Mouse (Mus musculus): Measurements from ENCODE around the gene Hacd2. TPM values are rescaled to one million over a fixed set of nuclear protein-coding genes. Genes with fewer than 3 reads are reported as not detected.
A peak's percentile ranks its signal among the peaks of the same experiment; 100 is the strongest.

The Hacd2 gene
- 38.2 and 42.7 TPM in 2 replicates for polyA plus RNA-seq (2012; rRNA removed)

DNA sequence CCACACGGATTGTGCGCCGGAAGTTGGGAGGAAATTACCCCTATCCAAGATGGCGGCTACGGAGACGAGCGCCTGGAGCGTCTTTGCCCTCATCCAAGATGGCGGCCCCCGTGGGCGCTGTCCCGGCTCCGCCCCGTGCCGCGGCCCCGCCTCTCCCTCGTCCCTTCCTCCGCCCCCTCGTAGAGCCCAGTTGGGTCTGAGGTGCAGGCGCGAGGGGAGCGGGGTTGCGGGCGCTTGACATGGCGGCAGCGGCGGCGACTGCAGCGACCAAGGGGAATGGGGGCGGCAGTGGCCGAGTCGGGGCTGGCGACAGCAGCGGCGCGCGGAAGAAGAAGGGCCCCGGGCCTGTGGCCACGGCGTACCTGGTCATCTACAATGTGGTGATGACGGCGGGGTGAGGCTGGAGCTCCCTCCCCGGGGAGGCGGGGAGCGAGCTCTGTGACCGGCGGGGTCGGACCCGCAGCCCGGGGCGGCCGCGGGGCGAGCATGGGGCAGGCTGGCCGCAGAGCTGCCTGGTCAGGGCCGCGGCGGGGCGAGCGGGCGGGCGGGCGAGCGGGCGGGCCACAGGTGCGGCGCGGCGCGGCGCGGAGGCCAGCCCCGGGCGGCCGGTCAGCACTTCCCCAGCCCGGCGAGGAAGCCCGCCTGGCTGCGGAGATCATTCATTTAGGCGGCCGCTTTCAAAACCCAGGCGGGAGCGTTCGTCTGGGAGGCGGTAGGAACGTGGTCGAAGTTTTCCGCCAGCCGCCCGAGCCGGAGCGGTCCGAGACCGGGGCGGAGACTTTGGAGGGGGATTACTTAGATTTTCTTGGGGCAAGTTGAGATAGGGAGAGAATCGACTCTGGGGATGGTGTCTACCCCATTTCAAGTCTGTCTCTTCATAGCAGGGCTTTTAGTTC is at the start of gene Hacd2:
TSS of gene Hacd2 (plus strand) at position 187 of the 896 bp plus-strand sequence.
- peak; percentile 76 for TF ChIP-seq POLR2A (IDR thresholded peaks at IDR 0.05; ENCODE audit: extremely low read depth, insufficient read depth, low read length)
- TF ChIP-seq CTCF (IDR thresholded peaks at IDR 0.05; ENCODE audit: extremely low read depth, insufficient read depth, low read length): no peak

GRCm38 (mm10) chr16:34972471-34972870 is 49.8 kb upstream of the Hacd2 start:
- no peak overlapping the region for H3K4me3 ChIP-seq (ENCODE audit: insufficient read depth, low read length)
- TF ChIP-seq POLR2A (IDR thresholded peaks at IDR 0.05; ENCODE audit: extremely low read depth, insufficient read depth, low read length) (no peak), CTCF (IDR thresholded peaks at IDR 0.05; ENCODE audit: extremely low read depth, insufficient read depth, low read length) (no peak)
- H3K27ac ChIP-seq (ENCODE audit: insufficient read depth, low read length): no peak overlapping the region
- no peaks in the 10 kb centered on the region for H3K4me1 ChIP-seq (ENCODE audit: control insufficient read depth, insufficient read depth, low read length)

More for the DNA sequence above, at the start of gene Hacd2:
- Histone ChIP-seq H3K4me3 (ENCODE audit: insufficient read depth, low read length) (peak within 1 kb of the TSS; percentile 75), H3K4me1 (ENCODE audit: control insufficient read depth, insufficient read depth, low read length) (no peaks in the 10 kb centered on the region), H3K27ac (ENCODE audit: insufficient read depth, low read length) (peak within 1 kb of the TSS; percentile 80; the same call in 1 of the 2 replicates)

- Histone ChIP-seq H3K4me1 (ENCODE audit: control insufficient read depth, insufficient read depth, low read length) (no peaks in the 10 kb centered on the region), H3K27ac (ENCODE audit: insufficient read depth, low read length) (no peak overlapping the region), H3K4me3 (ENCODE audit: insufficient read depth, low read length) (no peak overlapping the region)
- peak; percentile 38; the same call in 1 of the 2 replicates for TF ChIP-seq CTCF (IDR thresholded peaks at IDR 0.05; ENCODE audit: extremely low read depth, insufficient read depth, low read length)
- no peak for TF ChIP-seq POLR2A (IDR thresholded peaks at IDR 0.05; ENCODE audit: extremely low read depth, insufficient read depth, low read length)
These were observed 46.7 kb upstream of the Hacd2 start for GRCm38 (mm10) chr16:34975544-34975943.

- TF ChIP-seq POLR2A (IDR thresholded peaks at IDR 0.05; ENCODE audit: extremely low read depth, insufficient read depth, low read length) (no peak), CTCF (IDR thresholded peaks at IDR 0.05; ENCODE audit: extremely low read depth, insufficient read depth, low read length) (peak; percentile 36)
- H3K4me1 ChIP-seq (ENCODE audit: control insufficient read depth, insufficient read depth, low read length): no peaks in the 10 kb centered on the region
- no peak overlapping the region for H3K4me3 ChIP-seq (ENCODE audit: insufficient read depth, low read length)
- no peak overlapping the region for H3K27ac ChIP-seq (ENCODE audit: insufficient read depth, low read length)
These were observed 45.6 kb upstream of the Hacd2 start for GRCm38 (mm10) chr16:34976630-34977029.

GRCm38 (mm10) chr16:34978018-34978417 is 44.2 kb upstream of the Hacd2 start:
- no peak overlapping the region for H3K27ac ChIP-seq (ENCODE audit: insufficient read depth, low read length)
- H3K4me3 ChIP-seq (ENCODE audit: insufficient read depth, low read length): no peak overlapping the region
- TF ChIP-seq POLR2A (IDR thresholded peaks at IDR 0.05; ENCODE audit: extremely low read depth, insufficient read depth, low read length): no peak
- no peak for TF ChIP-seq CTCF (IDR thresholded peaks at IDR 0.05; ENCODE audit: extremely low read depth, insufficient read depth, low read length)
- H3K4me1 ChIP-seq (ENCODE audit: control insufficient read depth, insufficient read depth, low read length): no peaks in the 10 kb centered on the region

- Histone ChIP-seq H3K4me1 (ENCODE audit: control insufficient read depth, insufficient read depth, low read length) (no peaks in the 10 kb centered on the region), H3K4me3 (ENCODE audit: insufficient read depth, low read length) (no peak overlapping the region), H3K27ac (ENCODE audit: insufficient read depth, low read length) (no peak overlapping the region)
- TF ChIP-seq CTCF (IDR thresholded peaks at IDR 0.05; ENCODE audit: extremely low read depth, insufficient read depth, low read length) (no peak), POLR2A (IDR thresholded peaks at IDR 0.05; ENCODE audit: extremely low read depth, insufficient read depth, low read length) (no peak)
These were observed 41.2 kb upstream of the Hacd2 start for GRCm38 (mm10) chr16:34981009-34981408.

GRCm38 (mm10) chr16:34984203-34985030 is 37.8 kb upstream of the Hacd2 start:
- TF ChIP-seq POLR2A (IDR thresholded peaks at IDR 0.05; ENCODE audit: extremely low read depth, insufficient read depth, low read length): no peak
- TF ChIP-seq CTCF (IDR thresholded peaks at IDR 0.05; ENCODE audit: extremely low read depth, insufficient read depth, low read length): no peak
- no peak overlapping the region for H3K4me3 ChIP-seq (ENCODE audit: insufficient read depth, low read length)
- no peak overlapping the region for H3K27ac ChIP-seq (ENCODE audit: insufficient read depth, low read length)
- no peaks in the 10 kb centered on the region for H3K4me1 ChIP-seq (ENCODE audit: control insufficient read depth, insufficient read depth, low read length)

- Histone ChIP-seq H3K27ac (ENCODE audit: insufficient read depth, low read length) (no peak overlapping the region), H3K4me3 (ENCODE audit: insufficient read depth, low read length) (no peak overlapping the region), H3K4me1 (ENCODE audit: control insufficient read depth, insufficient read depth, low read length) (no peaks in the 10 kb centered on the region)
- TF ChIP-seq POLR2A (IDR thresholded peaks at IDR 0.05; ENCODE audit: extremely low read depth, insufficient read depth, low read length): no peak
- no peak for TF ChIP-seq CTCF (IDR thresholded peaks at IDR 0.05; ENCODE audit: extremely low read depth, insufficient read depth, low read length)
These were observed 37.2 kb upstream of the Hacd2 start for GRCm38 (mm10) chr16:34985031-34985346.

- Histone ChIP-seq H3K4me1 (ENCODE audit: control insufficient read depth, insufficient read depth, low read length) (no peaks in the 10 kb centered on the region), H3K4me3 (ENCODE audit: insufficient read depth, low read length) (no peak overlapping the region), H3K27ac (ENCODE audit: insufficient read depth, low read length) (no peak overlapping the region)
- TF ChIP-seq CTCF (IDR thresholded peaks at IDR 0.05; ENCODE audit: extremely low read depth, insufficient read depth, low read length) (no peak), POLR2A (IDR thresholded peaks at IDR 0.05; ENCODE audit: extremely low read depth, insufficient read depth, low read length) (no peak)
These were observed 35.9 kb upstream of the Hacd2 start for GRCm38 (mm10) chr16:34986211-34986825.

All from cortical plate, adult 2 months (tissue).